9 mouse cellular contexts compared by ENCODE assay signal in the genomic region with DNA sequence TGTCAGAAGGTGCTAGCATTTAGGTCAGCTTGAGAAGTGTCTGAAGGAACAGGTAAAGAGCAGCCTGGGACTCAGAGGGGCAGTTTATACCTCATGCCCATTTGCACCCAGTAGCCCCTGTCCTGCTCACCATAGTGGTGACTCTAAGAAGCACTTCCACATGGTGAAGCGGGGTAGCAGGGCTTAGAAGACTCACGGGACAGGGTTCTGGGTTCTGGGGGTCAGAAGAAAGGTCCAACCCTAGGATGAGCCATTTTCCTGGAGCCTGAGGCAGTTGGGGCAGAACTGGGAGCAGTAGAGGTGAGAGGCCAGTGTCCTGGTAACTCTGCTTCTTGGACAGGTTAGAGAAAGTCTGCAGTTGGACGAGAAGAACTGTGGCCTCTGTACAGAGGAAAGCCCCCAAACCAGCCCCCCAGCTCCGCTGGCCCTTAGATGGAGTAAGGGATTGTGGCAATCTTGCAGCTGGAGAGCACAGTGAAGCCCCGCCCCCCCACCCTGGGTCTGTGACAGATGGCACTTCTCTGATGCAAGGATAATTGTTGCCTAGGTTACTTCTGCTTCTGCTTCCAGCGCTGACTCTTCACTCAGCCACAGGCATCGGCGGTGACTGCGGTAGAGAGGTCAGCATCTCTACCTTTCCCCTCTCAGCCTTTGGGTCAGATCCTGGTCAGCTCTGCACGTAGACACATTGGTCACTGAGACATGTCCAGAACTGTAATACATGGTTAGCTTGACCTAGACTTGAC. TPM values are rescaled to one million over a fixed set of nuclear protein-coding genes. Genes with fewer than 3 reads are reported as not detected.
DNase-seq lines count a peak whose midpoint lies in the region; ATAC-seq lines count a peak whose summit lies in the region.
"Had no signal": no experiment of that assay in that cellular context is flagged by ENCODE, and none has a peak within 500 bp of the region (broad histone marks: within the 10 kb centered on the region; RNA-seq: fewer than 3 reads in every experiment).

No protein-coding gene starts in this region.

- no peaks in the 10 kb centered on the region for H3K27me3 ChIP-seq in hindbrain, embryonic 16.5 days (replicated peaks; ENCODE audit: control insufficient read depth, insufficient read depth, low read length)

- H3K27ac ChIP-seq in hindbrain, embryonic 16.5 days (ENCODE audit: low read depth, low read length), result peak overlapping the region; percentile 48; the same call in 1 of the 2 replicates

- peaks cover 5% of the 10 kb centered on the region; the same call in 1 of the 2 replicates for H3K4me1 ChIP-seq in hindbrain, embryonic 16.5 days (ENCODE audit: control insufficient read depth, insufficient read depth, low read depth, low read length)

- intact Hi-C loops in left cerebral cortex, postnatal 10 days (cut with DNase I), result no loop called here

- no peaks in the 10 kb centered on the region for H3K9me3 ChIP-seq in hindbrain, embryonic 16.5 days (ENCODE audit: control insufficient read depth, low read length)

- no peaks in the 10 kb centered on the region for H3K36me3 ChIP-seq in hindbrain, embryonic 16.5 days (ENCODE audit: control insufficient read depth, insufficient read depth, low read length)

- H3K4me3 ChIP-seq in hindbrain, embryonic 16.5 days (ENCODE audit: low read length), result no peak overlapping the region

- no peak overlapping the region for H3K9ac ChIP-seq in hindbrain, embryonic 16.5 days (ENCODE audit: low read depth, low read length)

- peak; percentile 88 for ATAC-seq in hindbrain, embryonic 16.5 days

- peak overlapping the region; percentile 19; the same call in 1 of the 2 replicates for H3K4me2 ChIP-seq in hindbrain, embryonic 16.5 days (ENCODE audit: low read length)
- H3K4me2 ChIP-seq: heart, embryonic 11.5 days had no signal

- peak; percentile 28 to 34 for DNase-seq in layer of hippocampus, postnatal 36 days
- DNase-seq in layer of hippocampus, adult 8-10 months (ENCODE audit: low spot score in 2 of 2), result no peak
- peak; percentile 46 for DNase-seq in embryo, embryonic 9.5 days (ENCODE audit: extremely low spot score)
- peak; percentile 82 for DNase-seq in retina, embryonic 14.5 days (ENCODE audit: low spot score)
- no peak for DNase-seq in urinary bladder, postnatal 10 days (ENCODE audit: low spot score)
- no peak for DNase-seq in left cerebral cortex, postnatal 10 days (ENCODE audit: extremely low spot score in 1 of 2, low spot score in 2 of 2)
- no peak for DNase-seq in adrenal gland, postnatal 4 days (ENCODE audit: low spot score in 2 of 2)

- 27% methylated on average over 10 of the region's 10 CpGs for WGBS in hindbrain, embryonic 16.5 days

RNA-seq across cellular contexts. Expression of a gene that starts 18.7 kb away (rescaled TPM):
- 10 to 100 TPM; 23.2 to 24.4 TPM for total RNA-seq in layer of hippocampus, postnatal 36 days (2021)
- 10 to 100 TPM; 14.4 to 21.4 (median 18.5) TPM for total RNA-seq in layer of hippocampus, adult 8-10 months (2022)
- 25.4 and 26.0 TPM in 2 replicates for polyA plus RNA-seq in hindbrain, embryonic 16.5 days (2015; fragmentation: Nextera tagmentation; extraction: Ambion mirVana)
- total RNA-seq in left cerebral cortex, postnatal 10 days (2021), result 10 to 100 TPM; 16.5 to 20.7 TPM
- 10 to 100 TPM; 25.7 to 27.5 TPM for total RNA-seq in adrenal gland, postnatal 4 days (2021)

RNA-seq across cellular contexts. Expression of a gene that starts 29.4 kb away (rescaled TPM):
- 100 to 1,000 TPM; 585 to 626 TPM for total RNA-seq in layer of hippocampus, postnatal 36 days (2021)
- total RNA-seq in layer of hippocampus, adult 8-10 months (2022), result 100 to 1,000 TPM; 515 to 533 (median 521) TPM
- polyA plus RNA-seq in hindbrain, embryonic 16.5 days (2015; fragmentation: Nextera tagmentation; extraction: Ambion mirVana), result 271 and 296 TPM in 2 replicates
- total RNA-seq in left cerebral cortex, postnatal 10 days (2021), result 100 to 1,000 TPM; 454 to 457 TPM
- 100 to 1,000 TPM; 495 to 515 TPM for total RNA-seq in adrenal gland, postnatal 4 days (2021)

Comparison
In these comparisons a context has a peak if more than half of its experiments do, and no peak if none do; other contexts are left out.
1. DNase-seq: peak in layer of hippocampus, postnatal 36 days (2 of 2), embryo, embryonic 9.5 days (single experiment) and retina, embryonic 14.5 days (single experiment); none in layer of hippocampus, adult 8-10 months (0 of 2), urinary bladder, postnatal 10 days (single experiment), left cerebral cortex, postnatal 10 days (0 of 2) and adrenal gland, postnatal 4 days (0 of 2).